Mouse (Mus musculus): ENCODE results near the gene Arl6ip5. TPM values are rescaled to one million over a fixed set of nuclear protein-coding genes. Genes with fewer than 3 reads are reported as not detected.

Gene Arl6ip5
- polyA plus RNA-seq, 1 experiment from 2014 or later = 54.5 TPM

Other genes with a start within 250 kb of the Arl6ip5 start
- gene Fam19a4, start 150.3 kb upstream of the Arl6ip5 start, polyA plus RNA-seq (2016; fragmentation: Nextera tagmentation; extraction: Ambion mirVana) = 0.11 TPM in 1 of 2 replicates, not detected in the other
- 11.2 and 14.9 TPM in 2 replicates for gene Eogt, start 61.5 kb upstream of the Arl6ip5 start, polyA plus RNA-seq (2016; fragmentation: Nextera tagmentation; extraction: Ambion mirVana)
- 23.8 and 24.0 TPM in 2 replicates for gene Tmf1, start 31.6 kb upstream of the Arl6ip5 start, polyA plus RNA-seq (2016; fragmentation: Nextera tagmentation; extraction: Ambion mirVana)
- gene Uba3, start 5.0 kb upstream of the Arl6ip5 start, polyA plus RNA-seq (2016; fragmentation: Nextera tagmentation; extraction: Ambion mirVana) = 88.8 and 90.6 TPM in 2 replicates
- gene Lmod3, start 42.1 kb downstream of the Arl6ip5 start, polyA plus RNA-seq (2016; fragmentation: Nextera tagmentation; extraction: Ambion mirVana) = 10.5 and 17.5 TPM in 2 replicates

All from heart, embryonic 10.5 days (tissue).